Mouse (Mus musculus) CD4-positive helper T cell, adult 2 months (primary cell): ENCODE results near the gene Fam167b.

ENCODE experiments used
- DNase-seq: peaks from one replicate; pipeline ENCODE4 v3.0.0-alpha.2; 2012; ENCODE audit warnings: low read depth, missing footprints, low spot score

Fam167b gene

GRCm38 (mm10) chr4:129608426-129609025 lies 30.2 kb upstream of the Fam167b start:
- peak; percentile 86 for DNase-seq

GRCm38 (mm10) chr4:129600233-129601158 lies 22.1 kb upstream of the Fam167b start, which contains the start of the genes Eif3i and Tmem234:
Gene Eif3i (minus strand): TSS chr4:129600648.
Gene Tmem234 (plus strand): TSS chr4:129600668.
- peak; percentile 91 for DNase-seq

GRCm38 (mm10) chr4:129588865-129589264 lies 10.5 kb upstream of the Fam167b start:
- no peak for DNase-seq

- no peak for DNase-seq
Measured at GRCm38 (mm10) chr4:129586943-129587342, 8.6 kb upstream of the Fam167b start.

DNA sequence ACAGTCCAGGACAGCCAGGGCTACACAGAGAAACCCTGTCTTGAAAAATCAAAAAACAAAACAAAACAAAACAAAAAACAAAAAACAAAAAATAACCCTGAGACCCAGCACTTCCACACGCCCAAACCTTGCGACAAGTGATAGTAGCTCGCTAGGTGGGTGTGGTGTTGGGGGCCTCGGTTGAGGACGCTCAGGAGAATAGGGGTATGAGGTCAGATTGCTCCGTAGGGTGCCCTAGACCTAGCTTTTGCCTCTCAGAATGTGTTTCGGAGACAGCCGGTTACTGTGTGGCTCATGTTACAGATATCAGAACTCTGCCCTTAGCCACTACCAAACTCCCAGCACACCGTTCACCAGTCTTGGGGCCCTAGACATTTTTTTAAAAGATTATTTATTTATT lies 7.4 kb upstream of the Fam167b start:
- no peak for DNase-seq

GRCm38 (mm10) chr4:129584884-129585608 lies 6.7 kb upstream of the Fam167b start:
- peak; percentile 88 for DNase-seq

DNA sequence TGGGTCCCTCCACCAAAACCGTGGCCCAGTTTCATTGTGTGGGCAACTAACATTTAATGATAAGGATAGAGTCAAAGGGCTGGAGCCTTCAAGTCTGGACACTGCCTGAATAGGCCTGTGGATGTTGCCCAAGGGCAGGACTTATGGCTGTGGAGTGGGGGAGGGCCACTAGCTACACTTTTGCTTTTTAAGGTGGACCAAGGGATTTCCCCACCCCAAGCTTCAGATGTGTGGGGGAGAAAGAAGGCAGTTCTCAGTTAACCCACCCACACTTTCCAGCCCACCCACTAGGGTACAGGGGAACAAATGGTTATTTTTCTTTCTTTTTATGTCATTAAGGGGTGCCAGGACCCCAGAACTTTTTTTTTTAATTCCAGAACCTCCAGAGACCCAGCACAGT lies 6.0 kb upstream of the Fam167b start:
- peak; percentile 39 for DNase-seq

GRCm38 (mm10) chr4:129582251-129582650 lies 3.9 kb upstream of the Fam167b start:
- no peak for DNase-seq

DNA sequence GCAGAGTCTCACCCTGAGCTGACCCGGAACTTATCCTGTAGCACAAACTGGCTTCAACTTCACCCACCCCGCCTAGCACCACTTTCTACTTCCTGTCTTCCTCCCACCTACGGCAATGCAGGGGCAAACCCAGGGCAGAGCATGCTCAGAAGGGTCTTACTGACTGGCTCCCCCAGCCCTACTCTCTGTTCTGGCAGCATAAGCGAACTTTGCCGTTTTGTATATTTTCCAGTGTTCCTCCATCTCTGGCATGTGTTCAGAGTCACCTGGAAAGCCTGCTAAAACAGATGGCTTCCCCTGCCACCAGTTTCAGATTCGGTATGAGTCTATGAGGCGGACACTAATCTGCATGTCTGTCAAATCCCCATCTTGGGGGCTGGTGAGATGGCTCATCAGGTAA lies 2.0 kb upstream of the Fam167b start:
- DNase-seq, result peak; percentile 78

- no peak for DNase-seq
Measured at GRCm38 (mm10) chr4:129577688-129578087, 661 bp downstream of the Fam167b start.

- peak; percentile 74 for DNase-seq
Measured at GRCm38 (mm10) chr4:129576863-129577491, 1.4 kb downstream of the Fam167b start.

DNA sequence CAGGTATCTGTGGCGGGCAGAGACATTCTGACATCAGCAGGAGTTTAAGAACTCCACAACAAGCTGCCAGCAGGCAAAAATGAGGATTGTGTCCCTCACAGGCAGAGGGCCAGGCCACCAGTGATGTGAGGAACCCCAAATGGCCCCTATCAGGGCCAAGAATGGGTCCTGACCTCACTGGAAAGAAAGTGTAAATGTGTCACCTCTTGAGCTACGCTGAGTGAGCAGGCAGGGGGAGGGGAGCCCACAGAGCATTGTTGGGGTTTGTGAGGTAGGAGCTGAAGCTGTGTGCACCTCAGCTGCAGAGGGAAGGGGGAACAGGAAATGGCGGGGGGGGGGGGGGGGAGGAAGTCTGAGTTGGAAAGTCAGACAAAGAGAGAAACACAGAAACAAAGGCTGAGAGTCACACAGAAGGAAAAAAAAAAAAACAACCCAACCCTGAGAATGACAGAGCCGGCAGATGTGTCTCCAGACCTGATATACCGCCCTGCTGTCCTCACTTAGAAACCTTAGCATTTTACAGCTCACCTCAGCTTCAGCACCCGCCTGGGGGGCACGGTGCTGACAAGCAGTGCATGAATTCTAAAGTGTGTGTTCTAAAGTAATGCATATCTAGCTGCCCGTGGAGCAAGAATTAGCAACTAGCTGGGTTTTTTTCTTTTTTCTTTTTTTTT lies 3.0 kb downstream of the Fam167b start:
- DNase-seq, result peak; percentile 97

DNA sequence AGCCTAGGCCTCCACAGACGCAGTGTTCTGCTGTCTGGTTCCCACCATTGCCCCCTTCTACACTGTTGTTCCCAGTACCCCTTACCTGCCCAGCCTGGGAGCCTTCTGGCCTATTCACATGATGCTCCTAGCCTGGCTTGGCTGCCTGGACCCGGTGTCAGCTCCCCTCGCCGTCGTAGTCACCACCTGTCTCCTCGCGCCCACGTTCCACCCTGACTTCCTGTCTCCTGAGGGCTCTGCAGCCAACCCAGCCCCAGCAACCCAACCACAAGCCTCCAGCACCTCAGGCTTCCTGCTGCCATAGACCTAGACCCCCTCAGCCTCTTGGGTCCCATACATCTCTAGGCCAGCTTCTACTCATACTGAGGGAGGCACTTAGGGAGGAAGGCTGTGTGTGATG lies 4.9 kb downstream of the Fam167b start, which contains the start of gene Lck:
Gene Lck (minus strand): TSS at position 212 of the 400 bp plus-strand sequence.
- DNase-seq, result peak; percentile 90

DNA sequence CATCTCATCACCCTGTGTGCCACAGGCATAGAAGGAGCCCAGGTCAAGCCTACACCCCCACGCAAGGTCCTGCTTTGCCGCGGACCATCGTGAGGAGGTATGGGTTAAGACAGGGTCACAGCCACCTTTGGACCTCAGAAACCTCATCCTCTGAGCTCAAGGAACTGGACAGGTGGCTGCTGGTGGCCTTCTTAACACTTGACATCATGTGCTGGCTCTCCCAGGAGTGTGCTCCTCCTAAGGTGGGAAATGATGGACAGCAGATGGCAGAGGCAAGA lies 5.3 kb downstream of the Fam167b start:
- DNase-seq, result no peak

DNA sequence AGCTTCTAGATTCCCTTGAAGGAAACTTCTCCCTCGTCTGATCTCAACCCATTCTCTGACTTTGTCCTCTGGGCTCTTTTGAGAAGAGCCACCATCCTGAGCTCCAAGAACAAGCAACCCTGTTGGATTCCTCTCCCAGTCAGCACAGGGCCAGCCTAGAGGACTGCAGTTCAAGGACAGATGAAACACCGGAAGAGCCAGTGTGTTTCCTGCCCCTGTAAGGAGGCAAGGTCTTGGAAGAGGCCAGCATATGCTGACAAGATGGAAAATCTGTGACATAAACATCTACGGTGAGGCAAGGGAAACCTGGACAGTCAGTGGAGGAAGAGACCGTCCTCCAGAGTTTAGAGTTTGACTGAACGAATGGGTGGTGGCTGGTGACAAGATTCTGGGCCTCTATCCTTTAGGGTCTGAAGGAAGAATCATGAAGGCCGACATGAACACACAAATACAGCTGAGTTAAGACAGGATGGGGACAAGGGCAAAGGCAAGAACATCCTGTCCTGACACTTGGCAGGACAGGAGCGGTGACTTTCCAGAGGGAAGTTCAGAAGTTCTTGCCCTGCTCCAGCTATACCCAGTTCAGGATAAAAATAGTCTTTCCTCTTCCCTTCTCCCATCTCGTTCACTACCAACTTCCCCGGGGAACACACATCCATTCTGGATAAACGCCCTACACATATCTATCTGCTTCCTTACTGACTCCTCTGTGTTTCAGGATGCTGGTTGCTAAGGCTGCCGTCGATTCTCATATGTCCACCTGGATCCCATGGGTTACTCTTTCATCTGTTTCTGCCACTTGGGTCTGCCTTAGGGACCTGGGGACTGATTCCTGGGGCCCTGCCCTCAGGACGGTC lies 5.9 kb downstream of the Fam167b start:
- peak; percentile 85 for DNase-seq

DNA sequence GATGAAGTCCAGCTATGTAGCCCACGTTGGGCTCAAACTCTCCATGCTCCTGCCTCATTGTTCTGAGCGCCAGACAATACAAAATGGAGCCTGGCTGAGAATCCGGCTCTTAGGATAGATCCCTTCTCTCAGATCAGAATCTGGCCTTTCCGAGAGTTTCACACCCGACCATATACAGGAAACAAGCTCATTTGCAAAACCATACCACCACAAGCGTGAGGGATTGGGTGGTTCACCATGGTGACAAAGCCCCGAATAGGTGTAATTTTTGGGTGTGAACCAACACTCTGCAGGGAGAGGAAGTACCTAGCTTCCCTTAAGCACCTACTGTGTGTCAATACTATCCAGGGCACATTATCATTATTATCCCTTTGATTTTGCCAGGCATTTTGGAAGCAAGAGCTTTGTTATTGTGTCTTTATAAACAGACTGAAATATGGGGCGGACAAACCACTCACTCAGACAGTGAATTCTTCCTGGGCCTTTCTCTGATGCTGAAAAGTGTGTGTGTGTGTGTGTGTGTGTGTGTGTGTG lies 6.7 kb downstream of the Fam167b start:
- peak; percentile 84 for DNase-seq

DNA sequence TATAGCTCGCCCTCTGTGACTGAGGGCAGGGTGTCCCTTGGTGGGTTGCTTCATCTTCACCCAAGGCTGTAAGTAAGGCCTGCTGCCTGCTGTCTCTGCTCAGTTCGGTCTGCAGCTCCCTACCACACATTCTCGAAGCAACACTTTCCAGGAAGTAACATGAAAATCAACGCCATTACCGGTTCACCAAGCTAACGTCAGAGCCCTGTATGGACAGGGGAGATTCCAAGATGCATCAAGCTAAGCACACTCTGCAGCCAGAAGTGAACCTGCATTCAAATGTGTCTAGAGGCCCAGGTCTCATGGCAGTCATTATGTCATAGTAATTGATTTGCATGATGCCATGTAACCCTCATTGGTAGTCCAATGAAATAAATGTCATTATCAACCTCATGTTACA lies 8.3 kb downstream of the Fam167b start:
- DNase-seq, result peak; percentile 90

- no peak for DNase-seq
Measured at GRCm38 (mm10) chr4:129568366-129568765, 10.0 kb downstream of the Fam167b start.

DNA sequence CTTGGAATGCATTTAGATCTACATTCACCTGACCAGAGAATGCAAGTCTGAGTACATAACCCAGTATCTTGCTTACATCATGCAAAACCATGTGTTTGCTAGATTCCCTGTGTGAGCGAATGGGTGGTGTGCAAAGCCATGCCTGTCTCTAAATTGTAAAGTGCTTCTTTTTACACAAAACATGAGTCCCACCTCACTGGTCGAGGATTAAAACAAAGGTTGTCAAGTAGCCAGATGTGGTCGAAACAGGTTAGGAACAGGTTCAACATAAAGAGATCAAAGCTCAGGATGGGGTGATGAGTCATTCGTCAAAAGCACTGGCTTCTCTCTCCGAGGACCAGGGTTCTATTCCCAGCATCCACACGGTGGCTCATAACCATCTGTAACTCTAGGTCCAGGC lies 13.2 kb downstream of the Fam167b start:
- peak; percentile 72 for DNase-seq

DNA sequence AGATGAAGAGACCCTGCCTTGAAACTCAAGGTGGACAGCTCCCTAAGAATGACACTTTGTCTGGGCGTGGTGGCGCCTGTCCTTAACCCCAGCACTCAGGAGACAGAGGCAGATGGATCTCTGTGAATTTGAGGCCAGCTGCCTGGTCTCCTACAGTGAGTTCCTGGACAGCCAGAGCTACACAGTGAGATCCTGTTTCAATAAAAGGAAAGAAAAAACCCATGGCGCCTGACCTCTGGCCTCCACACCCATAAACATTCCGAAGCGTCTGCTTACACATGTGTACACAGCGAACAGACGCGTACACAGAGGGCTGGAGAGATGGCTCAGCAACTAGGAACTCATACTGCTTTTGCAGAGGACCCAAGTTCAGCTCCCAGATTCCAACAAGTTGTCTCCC lies 14.6 kb downstream of the Fam167b start:
- no peak for DNase-seq
